Mouse (Mus musculus): ENCODE data around the gene Cck. TPM values are rescaled to one million over a fixed set of nuclear protein-coding genes. Genes with fewer than 3 reads are reported as not detected.

Gene Cck
- 0.91 and 0.99 TPM in 2 replicates for polyA plus RNA-seq (2016; fragmentation: Nextera tagmentation; extraction: Ambion mirVana)

DNA sequence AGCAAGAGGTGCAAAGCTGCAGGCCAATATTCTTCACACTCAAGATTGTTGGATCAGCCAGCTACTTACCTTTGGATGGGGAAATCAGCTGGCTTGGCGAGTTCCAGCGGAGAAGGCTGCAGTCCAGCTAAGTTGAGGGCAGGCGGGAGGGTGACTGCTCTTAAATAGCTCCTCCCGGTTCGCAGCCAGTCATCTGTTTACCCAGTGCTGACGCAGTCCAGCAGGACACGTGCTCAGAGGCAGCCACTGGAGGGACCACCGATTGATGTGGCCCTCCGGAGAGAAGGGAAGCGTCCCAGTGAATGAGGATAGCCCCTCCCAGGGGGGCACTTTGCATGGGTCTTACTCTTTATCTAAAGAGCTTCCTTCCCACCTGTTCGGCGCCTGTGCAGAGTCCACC, at the start of gene Cck:
Gene Cck (minus strand): TSS at position 166 of the 400 bp plus-strand sequence.
- DNase-seq (ENCODE audit: low spot score) = peak; percentile 62
- WGBS = 3% methylated on average over 12 of the region's 12 CpGs
- no peaks in the 10 kb centered on the region for H3K36me3 ChIP-seq (replicated peaks)
- H3K9me3 ChIP-seq = no peaks in the 10 kb centered on the region
- no peak within 1 kb of the TSS for H3K27ac ChIP-seq (replicated peaks)
- H3K4me3 ChIP-seq = peak within 1 kb of the TSS; percentile 48
- peaks cover 22% of the 10 kb centered on the region for H3K4me1 ChIP-seq
- peaks cover 70% of the 10 kb centered on the region for H3K27me3 ChIP-seq (replicated peaks; ENCODE audit: low read depth, poor library complexity, severe bottlenecking)

DNA sequence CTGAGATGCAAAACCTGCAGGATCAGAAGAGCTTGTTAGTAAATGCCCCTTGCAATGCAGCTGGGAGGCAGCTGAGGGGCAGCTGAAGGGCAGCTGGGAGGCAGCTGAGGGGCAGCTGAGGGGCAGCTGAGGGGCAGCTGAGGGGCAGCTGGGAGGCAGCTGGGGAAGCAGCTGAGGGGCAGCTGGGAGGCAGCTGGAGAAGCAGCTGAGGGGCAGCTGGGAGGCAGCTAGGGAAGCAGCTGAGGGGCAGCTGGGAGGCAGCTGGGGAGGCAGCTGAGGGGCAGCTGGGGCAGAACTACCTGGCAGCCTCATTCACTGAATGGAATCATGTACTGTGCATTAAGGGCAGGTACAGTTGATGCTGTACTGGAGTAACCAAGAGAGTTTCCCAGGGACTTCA, 46.0 kb upstream of the Cck start:
- H3K9me3 ChIP-seq = no peaks in the 10 kb centered on the region
- no peaks in the 10 kb centered on the region for H3K27me3 ChIP-seq (replicated peaks; ENCODE audit: low read depth, poor library complexity, severe bottlenecking)
- no peak overlapping the region for H3K4me3 ChIP-seq
- H3K27ac ChIP-seq (replicated peaks) = no peak overlapping the region
- no peaks in the 10 kb centered on the region for H3K36me3 ChIP-seq (replicated peaks)
- no peaks in the 10 kb centered on the region for H3K4me1 ChIP-seq
- DNase-seq (ENCODE audit: low spot score) = no peak

DNA sequence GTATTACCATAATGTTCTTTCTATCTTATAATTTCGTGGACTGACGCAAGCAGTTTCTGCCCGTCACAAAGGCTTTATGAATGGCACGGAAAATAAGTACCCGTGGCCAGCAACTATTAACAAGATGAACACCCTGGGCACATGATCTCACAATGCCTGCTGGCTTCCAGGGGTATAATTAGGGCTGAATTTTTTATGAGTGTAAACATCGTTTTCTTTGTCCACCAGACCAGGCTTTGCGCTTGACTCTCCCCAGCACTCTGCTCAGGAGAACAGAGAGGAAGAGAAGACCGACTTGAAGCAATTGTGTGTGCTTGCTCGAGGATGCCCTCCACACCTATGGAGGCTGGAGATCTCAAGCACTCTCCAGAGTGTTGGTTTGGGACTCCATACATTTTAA, 37.1 kb upstream of the Cck start:
- no peak overlapping the region for H3K4me3 ChIP-seq
- no peaks in the 10 kb centered on the region for H3K4me1 ChIP-seq
- no peaks in the 10 kb centered on the region for H3K36me3 ChIP-seq (replicated peaks)
- H3K27me3 ChIP-seq (replicated peaks; ENCODE audit: low read depth, poor library complexity, severe bottlenecking) = no peaks in the 10 kb centered on the region
- no peak for DNase-seq (ENCODE audit: low spot score)
- H3K27ac ChIP-seq (replicated peaks) = no peak overlapping the region
- 83% methylated on average over 9 of the region's 9 CpGs for WGBS
- H3K9me3 ChIP-seq = peaks cover 4% of the 10 kb centered on the region; the same call in 1 of the 2 replicates

DNA sequence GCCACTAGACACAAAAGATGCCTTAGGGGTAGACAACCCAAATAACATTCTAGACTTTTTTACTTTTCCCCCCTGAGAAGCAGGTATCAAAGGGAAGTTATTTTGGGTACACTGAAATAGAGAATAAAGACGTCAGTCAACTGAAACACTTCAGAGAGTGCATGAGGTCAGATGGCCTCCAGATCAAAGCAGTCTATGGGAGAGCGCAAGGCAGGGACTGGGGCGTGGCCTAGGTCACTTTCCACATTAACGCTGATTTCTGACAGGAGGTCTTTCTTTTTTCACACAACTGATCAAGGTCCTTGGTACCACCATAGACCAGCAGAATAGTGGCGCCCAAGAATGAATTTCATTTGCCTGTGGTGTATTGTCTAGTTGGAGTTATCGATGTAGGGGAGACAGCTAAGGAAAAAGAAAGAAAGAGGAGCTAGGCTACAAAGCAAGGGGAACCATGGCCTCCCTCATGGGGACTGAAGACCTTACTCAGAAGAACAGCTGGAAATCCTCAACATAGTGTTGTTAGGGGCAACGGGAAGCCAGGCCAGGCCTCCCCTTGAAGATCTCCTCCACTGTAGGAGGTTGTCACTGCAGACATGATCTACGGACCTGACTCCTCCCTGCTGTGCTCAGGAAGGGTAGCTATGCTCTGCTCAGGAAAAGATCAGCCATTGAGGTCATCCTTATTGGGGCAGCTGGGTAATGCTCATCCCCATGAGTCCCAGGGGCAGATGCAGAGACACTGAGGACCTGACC, 33.3 kb upstream of the Cck start:
- no peaks in the 10 kb centered on the region for H3K36me3 ChIP-seq (replicated peaks)
- 69% methylated on average over 8 of the region's 8 CpGs for WGBS
- no peaks in the 10 kb centered on the region for H3K27me3 ChIP-seq (replicated peaks; ENCODE audit: low read depth, poor library complexity, severe bottlenecking)
- H3K4me3 ChIP-seq = no peak overlapping the region
- H3K27ac ChIP-seq (replicated peaks) = no peak overlapping the region
- no peak for DNase-seq (ENCODE audit: low spot score)
- H3K4me1 ChIP-seq = no peaks in the 10 kb centered on the region
- H3K9me3 ChIP-seq = no peaks in the 10 kb centered on the region

DNA sequence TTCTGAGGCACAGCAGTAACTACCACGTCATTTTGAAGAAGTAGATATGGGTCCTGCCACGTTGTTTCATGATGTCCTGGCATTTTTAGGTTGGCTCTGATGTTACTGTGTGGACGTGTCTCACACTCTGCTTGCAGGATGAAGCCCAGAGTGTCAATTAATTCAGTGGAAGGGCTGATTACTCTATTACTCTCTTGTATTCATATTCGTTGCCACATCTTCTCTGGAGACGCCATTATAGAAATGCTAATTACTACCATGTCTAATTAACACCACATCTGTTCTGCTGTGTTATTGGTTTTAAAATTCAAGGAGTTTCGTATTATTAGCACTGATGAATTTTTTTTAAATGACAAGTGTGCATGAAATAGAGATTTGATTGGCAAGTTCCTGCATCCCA, 30.7 kb upstream of the Cck start:
- no peaks in the 10 kb centered on the region for H3K4me1 ChIP-seq
- 85% methylated on average over 6 of the region's 6 CpGs for WGBS
- H3K9me3 ChIP-seq = no peaks in the 10 kb centered on the region
- no peak overlapping the region for H3K4me3 ChIP-seq
- no peaks in the 10 kb centered on the region for H3K27me3 ChIP-seq (replicated peaks; ENCODE audit: low read depth, poor library complexity, severe bottlenecking)
- H3K27ac ChIP-seq (replicated peaks) = no peak overlapping the region
- DNase-seq (ENCODE audit: low spot score) = no peak
- H3K36me3 ChIP-seq (replicated peaks) = no peaks in the 10 kb centered on the region

GRCm38 (mm10) chr9:121520047-121520446, 24.6 kb upstream of the Cck start:
- no peaks in the 10 kb centered on the region for H3K9me3 ChIP-seq
- WGBS = 85% methylated on average over 5 of the region's 5 CpGs
- no peak for DNase-seq (ENCODE audit: low spot score)
- no peak overlapping the region for H3K4me3 ChIP-seq
- no peaks in the 10 kb centered on the region for H3K27me3 ChIP-seq (replicated peaks; ENCODE audit: low read depth, poor library complexity, severe bottlenecking)
- 0 out of 2 replicates have a peak, but pooled peaks cover 4% of the 10 kb centered on the region for H3K4me1 ChIP-seq
- no peak overlapping the region for H3K27ac ChIP-seq (replicated peaks)
- no peaks in the 10 kb centered on the region for H3K36me3 ChIP-seq (replicated peaks)

DNA sequence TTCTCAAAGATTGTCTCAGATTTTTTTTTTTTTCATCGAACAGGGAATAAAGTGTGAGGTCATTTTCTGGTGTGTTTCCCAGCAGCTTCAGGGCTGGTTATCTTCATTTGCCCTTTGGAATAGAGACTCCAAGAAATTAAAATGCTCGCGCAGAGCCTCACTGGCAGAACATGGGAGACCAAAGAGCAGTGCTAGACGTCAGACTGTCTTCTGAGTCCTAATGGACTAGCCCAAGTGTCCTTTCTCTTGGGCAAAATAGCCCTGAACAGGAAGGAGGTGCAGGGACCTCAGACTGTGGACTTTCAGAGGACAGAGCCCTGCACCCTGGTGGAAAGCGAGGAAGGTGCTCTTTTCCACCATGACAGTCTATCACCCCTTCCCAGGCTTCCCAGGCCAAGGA, 19.0 kb upstream of the Cck start:
- no peaks in the 10 kb centered on the region for H3K27me3 ChIP-seq (replicated peaks; ENCODE audit: low read depth, poor library complexity, severe bottlenecking)
- H3K36me3 ChIP-seq (replicated peaks) = no peaks in the 10 kb centered on the region
- no peak overlapping the region for H3K4me3 ChIP-seq
- H3K4me1 ChIP-seq = no peaks in the 10 kb centered on the region
- WGBS = 85% methylated on average over 5 of the region's 5 CpGs
- H3K9me3 ChIP-seq = no peaks in the 10 kb centered on the region
- no peak overlapping the region for H3K27ac ChIP-seq (replicated peaks)
- DNase-seq (ENCODE audit: low spot score) = no peak

- Histone ChIP-seq H3K27me3 (replicated peaks; ENCODE audit: low read depth, poor library complexity, severe bottlenecking) (no peaks in the 10 kb centered on the region), H3K4me1 (no peaks in the 10 kb centered on the region), H3K9me3 (no peaks in the 10 kb centered on the region), H3K27ac (replicated peaks) (no peak overlapping the region), H3K4me3 (no peak overlapping the region), H3K36me3 (replicated peaks) (no peaks in the 10 kb centered on the region)
- WGBS = 91% methylated on average over 4 of the region's 4 CpGs
- no peak for DNase-seq (ENCODE audit: low spot score)
Measured at GRCm38 (mm10) chr9:121511911-121512310, 16.4 kb upstream of the Cck start.

- 71% methylated on average over 8 of the region's 8 CpGs for WGBS
- Histone ChIP-seq H3K4me3 (no peak overlapping the region), H3K9me3 (no peaks in the 10 kb centered on the region), H3K4me1 (no peaks in the 10 kb centered on the region), H3K36me3 (replicated peaks) (no peaks in the 10 kb centered on the region), H3K27ac (replicated peaks) (no peak overlapping the region), H3K27me3 (replicated peaks; ENCODE audit: low read depth, poor library complexity, severe bottlenecking) (no peaks in the 10 kb centered on the region)
- DNase-seq (ENCODE audit: low spot score) = no peak
Measured at GRCm38 (mm10) chr9:121506478-121507180, 11.1 kb upstream of the Cck start.

DNA sequence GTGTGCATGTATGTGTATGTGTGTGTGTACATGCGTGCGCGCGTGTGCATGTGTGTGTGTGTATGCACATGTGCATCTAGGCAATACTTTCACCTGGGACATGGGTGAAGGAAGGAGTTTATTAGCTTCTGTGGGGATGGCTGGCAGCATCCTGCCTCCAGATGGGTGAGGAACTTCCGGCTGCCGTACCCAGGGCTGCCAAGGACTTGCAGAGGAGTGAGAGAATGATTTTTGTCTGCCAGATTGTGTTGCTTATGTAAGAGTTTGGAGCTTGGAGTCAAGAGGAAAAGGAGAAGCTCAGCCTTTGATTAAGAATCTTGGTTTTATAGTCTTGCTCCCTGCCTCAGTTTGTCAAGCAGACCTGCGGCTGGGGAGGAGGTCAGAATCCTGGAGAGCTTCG, 9.9 kb upstream of the Cck start:
- DNase-seq (ENCODE audit: low spot score) = no peak
- Histone ChIP-seq H3K4me3 (no peak overlapping the region), H3K27ac (replicated peaks) (no peak overlapping the region), H3K9me3 (no peaks in the 10 kb centered on the region), H3K4me1 (no peaks in the 10 kb centered on the region), H3K27me3 (replicated peaks; ENCODE audit: low read depth, poor library complexity, severe bottlenecking) (no peaks in the 10 kb centered on the region), H3K36me3 (replicated peaks) (no peaks in the 10 kb centered on the region)
- 94% methylated on average over 8 of the region's 8 CpGs for WGBS

DNA sequence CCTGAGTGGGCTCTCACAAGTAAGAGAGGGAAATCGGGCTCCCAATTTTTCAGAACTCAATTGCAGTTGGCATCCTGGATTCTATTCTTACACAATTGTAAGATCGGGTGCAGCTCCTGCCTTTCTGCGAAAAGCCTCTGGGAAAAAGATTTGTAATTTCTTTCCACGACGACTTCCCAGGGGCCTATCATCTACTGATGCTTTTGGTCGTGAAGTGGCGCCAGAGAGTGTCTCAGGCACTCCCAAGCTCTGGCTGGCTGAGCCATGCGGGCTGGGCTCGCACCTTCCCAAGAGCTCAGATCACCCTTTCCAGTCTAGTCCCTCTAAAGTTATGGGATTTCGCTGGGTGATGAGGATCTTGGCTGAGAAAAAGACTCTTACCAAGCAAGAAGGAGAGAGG, 608 bp upstream of the Cck start:
- no peaks in the 10 kb centered on the region for H3K36me3 ChIP-seq (replicated peaks)
- 29% methylated on average over 10 of the region's 10 CpGs for WGBS
- H3K27me3 ChIP-seq (replicated peaks; ENCODE audit: low read depth, poor library complexity, severe bottlenecking) = peaks cover 67% of the 10 kb centered on the region
- H3K4me3 ChIP-seq = no peak overlapping the region
- H3K4me1 ChIP-seq = peaks cover 22% of the 10 kb centered on the region
- DNase-seq (ENCODE audit: low spot score) = no peak
- no peaks in the 10 kb centered on the region for H3K9me3 ChIP-seq
- H3K27ac ChIP-seq (replicated peaks) = no peak overlapping the region

DNA sequence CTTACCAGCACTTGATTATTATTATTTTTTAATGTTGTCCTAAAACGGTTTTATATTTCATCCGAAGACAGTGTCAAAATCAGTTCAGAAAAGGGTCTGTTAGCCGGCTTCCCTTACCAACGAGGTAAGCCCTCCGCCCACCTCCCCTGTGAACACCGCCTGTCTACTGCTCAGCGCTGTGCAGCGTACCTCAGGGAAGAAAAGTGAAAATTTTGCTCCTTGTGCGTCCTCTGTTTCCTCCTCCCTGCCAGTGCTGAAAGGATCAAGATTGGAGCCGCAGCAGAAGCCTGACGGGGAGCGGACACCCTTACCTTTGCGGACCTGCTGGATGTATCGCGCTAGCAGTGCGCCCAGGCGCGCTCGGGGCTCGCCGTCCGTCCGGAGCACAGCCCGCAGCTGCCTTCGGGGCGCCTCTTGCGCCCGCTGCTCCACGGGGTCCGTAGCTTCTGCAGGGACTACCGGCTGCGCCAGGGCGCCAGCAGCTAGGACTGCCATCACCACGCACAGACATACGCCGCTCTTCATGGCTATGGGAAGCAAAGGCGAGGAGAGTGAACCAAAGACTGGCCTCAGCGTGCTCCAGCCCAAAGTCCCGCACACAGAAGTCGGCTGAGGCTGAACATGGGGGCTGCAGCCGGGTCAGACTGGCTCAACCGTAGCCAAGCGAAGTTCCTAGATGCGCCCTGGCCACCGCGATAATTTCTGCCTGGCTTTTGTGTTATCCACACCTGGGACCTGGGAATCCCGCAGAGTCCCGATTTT, 1.3 kb downstream of the Cck start:
- H3K4me1 ChIP-seq = peaks cover 22% of the 10 kb centered on the region
- 2% methylated on average over 48 of the region's 48 CpGs for WGBS
- H3K4me3 ChIP-seq = peak overlapping the region; percentile 48
- peaks cover 70% of the 10 kb centered on the region for H3K27me3 ChIP-seq (replicated peaks; ENCODE audit: low read depth, poor library complexity, severe bottlenecking)
- H3K36me3 ChIP-seq (replicated peaks) = no peaks in the 10 kb centered on the region
- H3K9me3 ChIP-seq = no peaks in the 10 kb centered on the region
- no peak overlapping the region for H3K27ac ChIP-seq (replicated peaks)
- peak; percentile 62 for DNase-seq (ENCODE audit: low spot score)

Measured in embryonic facial prominence, embryonic 10.5 days (tissue).